Mouse (Mus musculus): Measurements from ENCODE around the gene Gm29666.
"Not testable (repeated sequence)": the region's sequence is repeated elsewhere in the genome, so short reads cannot be mapped to it uniquely, and the experiment has no call there.

The Gm29666 gene

GRCm38 (mm10) chr15:84903843-84904385 is 15.9 kb downstream of the Gm29666 start:
- DNase-seq: no peak

DNA sequence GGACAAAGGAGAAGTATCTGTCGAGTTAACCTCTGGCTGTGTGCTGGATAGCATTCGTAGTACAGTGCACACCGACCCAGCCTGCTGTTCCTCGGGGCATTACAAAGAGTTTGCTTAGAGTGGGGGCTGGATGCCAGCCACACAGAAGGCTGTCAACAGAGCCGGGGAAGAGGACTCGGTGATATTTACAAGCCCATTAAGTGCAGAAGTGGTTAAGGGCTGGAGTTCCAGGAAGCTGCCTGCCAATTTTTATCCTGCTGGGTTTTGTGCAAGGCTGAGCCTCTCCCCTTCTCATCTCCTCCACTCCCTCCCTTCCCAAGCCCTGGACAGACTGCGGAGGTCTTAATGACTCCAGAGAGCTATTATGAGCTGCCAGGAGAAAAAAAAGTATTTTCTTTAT is 21.8 kb downstream of the Gm29666 start:
- DNase-seq: peak; percentile 8

DNA sequence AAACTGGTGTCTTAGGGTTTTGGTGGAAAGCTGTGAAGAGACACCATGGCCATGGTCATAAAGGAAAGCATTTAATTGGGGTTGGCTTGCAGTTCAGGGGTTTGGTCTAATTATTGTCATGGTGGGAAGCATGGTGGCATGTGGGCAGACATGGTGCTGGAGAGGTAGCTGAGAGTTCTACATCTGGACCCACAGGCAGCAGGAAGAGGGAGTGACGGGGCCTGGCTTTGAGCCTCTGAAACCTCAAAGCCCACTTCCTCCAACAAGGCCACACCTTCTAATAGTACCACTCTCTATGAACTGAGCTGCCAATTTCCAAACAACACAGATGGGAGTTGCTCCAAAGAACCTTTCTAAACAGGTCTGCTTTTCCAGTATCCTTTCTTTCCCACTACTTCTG is 23.2 kb downstream of the Gm29666 start:
- no peak for DNase-seq

- DNase-seq: not testable (repeated sequence)
These were observed 23.6 kb downstream of the Gm29666 start for GRCm38 (mm10) chr15:84896216-84896615.

- DNase-seq: peak; percentile 81
These were observed 28.2 kb downstream of the Gm29666 start for GRCm38 (mm10) chr15:84891658-84892057.

DNA sequence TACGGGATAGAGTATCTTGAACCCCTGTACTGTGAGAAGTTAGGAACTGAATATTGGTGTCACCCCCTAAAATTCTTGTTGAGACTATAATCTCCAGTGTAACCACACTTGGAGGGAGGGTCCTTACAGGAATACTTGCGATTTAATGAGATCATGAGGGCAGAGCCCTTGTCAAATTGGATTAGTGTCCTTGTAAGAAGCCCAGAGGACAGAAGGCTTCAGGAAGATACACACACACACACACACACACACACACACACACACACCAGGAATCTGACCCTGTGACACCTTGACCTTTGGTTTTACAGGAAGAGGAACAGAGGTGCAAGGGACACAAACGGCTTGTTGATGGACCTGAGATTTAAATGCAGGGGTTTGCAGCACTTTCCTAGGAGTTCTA is 28.6 kb downstream of the Gm29666 start:
- DNase-seq: no peak

GRCm38 (mm10) chr15:84888066-84888465 is 31.8 kb downstream of the Gm29666 start:
- DNase-seq: no peak

DNA sequence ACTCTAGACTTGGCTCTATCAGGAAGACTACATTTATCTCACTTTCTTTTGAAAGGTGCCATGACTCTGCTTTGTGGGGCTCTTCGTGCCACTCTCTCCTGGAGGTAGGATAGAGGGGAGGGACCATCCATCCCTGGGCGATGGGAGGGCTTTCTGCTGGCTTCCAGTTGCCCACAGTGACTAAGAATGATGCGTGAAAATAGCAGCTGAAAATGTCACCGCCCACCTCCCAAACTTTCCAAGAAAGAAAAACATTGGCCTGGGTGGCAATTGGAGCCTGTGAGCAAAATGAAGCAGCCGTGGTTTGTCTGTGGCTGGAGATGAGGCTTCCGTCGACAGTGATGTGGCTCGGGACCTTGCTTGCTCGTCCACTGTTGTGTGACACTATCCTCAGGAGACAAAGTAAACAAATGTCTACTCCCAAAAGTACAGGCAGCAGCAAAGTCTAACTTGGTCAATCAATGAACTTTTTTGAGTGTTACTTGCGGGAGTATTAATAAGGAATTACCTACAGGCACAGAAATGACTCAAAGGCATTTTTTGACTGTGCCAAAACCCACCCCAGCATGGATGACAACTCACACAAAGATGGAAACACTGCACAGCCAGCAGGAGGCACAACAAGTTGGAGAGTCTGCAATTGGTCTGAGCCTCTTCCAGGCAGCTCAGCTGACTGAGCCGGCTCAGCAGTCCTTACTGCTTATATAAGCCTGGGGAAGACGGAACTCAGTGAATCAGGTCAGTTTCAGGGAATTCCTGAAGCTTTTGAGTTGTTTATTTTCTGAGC is 42.6 kb downstream of the Gm29666 start:
- no peak for DNase-seq

DNA sequence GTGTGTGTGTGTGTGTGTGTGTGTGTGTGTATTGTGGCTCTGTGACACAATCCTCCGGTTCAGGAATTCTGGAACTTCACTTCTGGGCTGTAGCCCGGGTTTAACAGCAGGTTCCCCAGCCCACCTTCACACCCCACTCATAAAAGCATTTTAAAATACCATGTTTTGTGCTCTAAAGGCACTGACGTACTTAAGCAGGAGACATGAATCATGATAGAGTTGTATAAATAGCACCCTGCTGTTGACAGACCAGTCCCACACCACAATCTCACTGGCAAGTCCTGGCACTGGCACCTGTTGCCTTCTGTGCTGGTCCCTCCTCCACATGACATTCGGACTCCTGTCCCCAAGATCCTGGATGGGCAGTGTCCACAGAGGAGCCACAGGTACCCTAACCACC is 46.0 kb downstream of the Gm29666 start:
- DNase-seq: no peak

GRCm38 (mm10) chr15:84873079-84873478 is 46.8 kb downstream of the Gm29666 start:
- DNase-seq: no peak

GRCm38 (mm10) chr15:84871802-84872201 is 48.0 kb downstream of the Gm29666 start:
- no peak for DNase-seq

DNA sequence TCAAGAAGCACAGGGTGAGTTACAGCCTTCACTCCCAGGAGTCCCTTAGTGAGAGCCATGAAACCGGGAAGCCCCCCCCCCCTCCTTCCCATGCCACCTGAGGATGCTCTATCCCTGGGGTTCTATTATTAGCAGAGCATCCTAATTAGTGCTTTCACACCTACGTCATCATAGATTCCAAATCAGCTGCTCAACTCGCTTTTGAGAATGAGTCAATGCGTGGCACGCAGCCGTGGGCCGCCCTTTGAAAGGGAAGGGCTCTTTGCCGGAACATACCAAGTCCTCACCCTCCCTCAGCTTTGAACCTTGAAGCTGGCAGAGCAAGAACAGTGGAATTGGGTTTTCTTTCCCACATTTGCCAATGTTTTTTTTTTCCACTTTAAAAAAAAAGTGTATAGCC is 57.9 kb downstream of the Gm29666 start:
- no peak for DNase-seq

Data from kidney, postnatal 10 days (tissue).